Comparison of ENCODE assay signal across 9 mouse cellular contexts in genomic region chr11:54304471-54304873, GRCm38 (mm10). TPM values are rescaled to one million over a fixed set of nuclear protein-coding genes. Genes with fewer than 3 reads are reported as not detected.
DNase-seq lines count a peak whose midpoint lies in the region; ATAC-seq and TF ChIP-seq lines count a peak whose summit lies in the region.
"Had no signal": no experiment of that assay in that cellular context is flagged by ENCODE, and none has a peak within 500 bp of the region (broad histone marks: within the 10 kb centered on the region; RNA-seq: fewer than 3 reads in every experiment).

No protein-coding gene starts in this region.

- H3K36me3 ChIP-seq in heart, adult 2 months (ENCODE audit: control insufficient read depth, insufficient read depth, low read length) = no peaks in the 10 kb centered on the region
- no peaks in the 10 kb centered on the region for H3K36me3 ChIP-seq in ES-Bruce4 (ENCODE audit: control insufficient read depth, insufficient read depth, low read length, poor library complexity, severe bottlenecking)
- no peaks in the 10 kb centered on the region for H3K36me3 ChIP-seq in forebrain, embryonic 14.5 days (ENCODE audit: control insufficient read depth, insufficient read depth, low read length)
- H3K36me3 ChIP-seq in liver, embryonic 16.5 days (ENCODE audit: control insufficient read depth, insufficient read depth) = no peaks in the 10 kb centered on the region
- H3K36me3 ChIP-seq in thymus, adult 2 months (ENCODE audit: control insufficient read depth, insufficient read depth, low read length) = no peaks in the 10 kb centered on the region

- no peak overlapping the region for H3K27ac ChIP-seq in heart, adult 2 months
- no peak overlapping the region for H3K27ac ChIP-seq in ES-Bruce4 (ENCODE audit: insufficient read depth, low read length)
- H3K27ac ChIP-seq in forebrain, embryonic 14.5 days (ENCODE audit: low read depth, low read length) = peak overlapping the region; percentile 79
- no peak overlapping the region for H3K27ac ChIP-seq in liver, embryonic 16.5 days (ENCODE audit: low read length)
- no peak overlapping the region for H3K27ac ChIP-seq in thymus, adult 2 months (ENCODE audit: control insufficient read depth, insufficient read depth, low read length)

- peaks cover 7% of the 10 kb centered on the region for H3K27me3 ChIP-seq in heart, adult 2 months (ENCODE audit: control insufficient read depth, insufficient read depth, low read length)
- no peaks in the 10 kb centered on the region for H3K27me3 ChIP-seq in ES-Bruce4 (ENCODE audit: control insufficient read depth, insufficient read depth, low read length, poor library complexity, severe bottlenecking)
- H3K27me3 ChIP-seq in forebrain, embryonic 14.5 days (replicated peaks; ENCODE audit: control insufficient read depth, insufficient read depth, low read length) = no peaks in the 10 kb centered on the region
- peaks cover 42% of the 10 kb centered on the region for H3K27me3 ChIP-seq in liver, embryonic 16.5 days (ENCODE audit: control insufficient read depth, insufficient read depth, low read depth, low read length)
- H3K27me3 ChIP-seq in thymus, adult 2 months (ENCODE audit: control insufficient read depth, insufficient read depth, low read length) = peaks cover 5% of the 10 kb centered on the region; the same call in 1 of the 2 replicates

- no peak for DNase-seq in heart, adult 2 months
- DNase-seq in heart, adult 18-20 months = no peak
- DNase-seq in forebrain, embryonic 14.5 days (ENCODE audit: low spot score) = peak; percentile 49
- DNase-seq in thymus, adult 2 months = no peak
- no peak for DNase-seq in ovary, adult 18-20 months (ENCODE audit: low spot score)
- no peak for DNase-seq in gastrocnemius, postnatal 4 days (ENCODE audit: low spot score in 2 of 2)

- no peak for TF ChIP-seq POLR2A in heart, adult 2 months (IDR thresholded peaks at IDR 0.05; ENCODE audit: insufficient read depth, low read depth, low read length)
- TF ChIP-seq POLR2A in ES-Bruce4 (IDR thresholded peaks at IDR 0.05; ENCODE audit: insufficient read depth, low read length) = no peak
- no peak for TF ChIP-seq POLR2A in thymus, adult 2 months (IDR thresholded peaks at IDR 0.05; ENCODE audit: control insufficient read depth, extremely low read depth, insufficient read depth, low read length, poor library complexity)

- peak overlapping the region; percentile 68 for H3K9ac ChIP-seq in heart, adult 2 months (ENCODE audit: low read depth, low read length)
- peak overlapping the region; percentile 71 for H3K9ac ChIP-seq in ES-Bruce4 (ENCODE audit: low read depth, poor library complexity, severe bottlenecking)
- peak overlapping the region; percentile 85 for H3K9ac ChIP-seq in forebrain, embryonic 14.5 days (ENCODE audit: low read length)
- H3K9ac ChIP-seq in liver, embryonic 16.5 days (ENCODE audit: low read depth, low read length) = no peak overlapping the region

- TF ChIP-seq EP300 in heart, adult 2 months (IDR thresholded peaks at IDR 0.05; ENCODE audit: insufficient read depth, low read depth, low read length) = no peak
- TF ChIP-seq EP300 in ES-Bruce4 (IDR thresholded peaks at IDR 0.05; ENCODE audit: insufficient read depth, low read depth, low read length) = no peak

- WGBS in heart, adult 2 months = 12% methylated on average over 7 of the region's 7 CpGs
- WGBS in forebrain, embryonic 14.5 days = 2% methylated on average over 7 of the region's 7 CpGs
- WGBS in liver, embryonic 16.5 days (ENCODE audit: insufficient replicate concordance) = 9% methylated on average over 7 of the region's 7 CpGs
- 24% methylated on average over 7 of the region's 7 CpGs for WGBS in thymus, adult 2 months

- peak overlapping the region; percentile 45 for H3K4me3 ChIP-seq in heart, adult 2 months
- peak overlapping the region; percentile 86 for H3K4me3 ChIP-seq in ES-Bruce4 (ENCODE audit: low read depth, low read length)
- H3K4me3 ChIP-seq in forebrain, embryonic 14.5 days (ENCODE audit: low read depth, low read length) = peak overlapping the region; percentile 55
- peak overlapping the region; percentile 50 for H3K4me3 ChIP-seq in liver, embryonic 16.5 days (ENCODE audit: low read depth, low read length)
- H3K4me3 ChIP-seq in thymus, adult 2 months (ENCODE audit: control insufficient read depth, insufficient read depth, low read length) = no peak overlapping the region
- H3K4me3 ChIP-seq: myocyte had no signal

- peak overlapping the region; percentile 61 for H3K4me2 ChIP-seq in forebrain, embryonic 14.5 days (ENCODE audit: low read length)
- H3K4me2 ChIP-seq in liver, embryonic 16.5 days (ENCODE audit: low read depth, low read length) = peak overlapping the region; percentile 64

- 0 out of 2 replicates have a peak, but pooled peaks have one; percentile 15 for ATAC-seq in forebrain, embryonic 14.5 days
- ATAC-seq in liver, embryonic 16.5 days (ENCODE audit: low read depth) = no peak

- no peak for TF ChIP-seq CTCF in heart, adult 2 months (IDR thresholded peaks at IDR 0.05)
- no peak for TF ChIP-seq CTCF in ES-Bruce4 (IDR thresholded peaks at IDR 0.05; ENCODE audit: low read depth, low read length)
- no peak for TF ChIP-seq CTCF in thymus, adult 2 months (IDR thresholded peaks at IDR 0.05; ENCODE audit: borderline replicate concordance, control insufficient read depth, extremely low read depth, insufficient read depth, low read length, poor library complexity)

- H3K9me3 ChIP-seq in ES-Bruce4 (replicated peaks; ENCODE audit: control insufficient read depth, insufficient read depth, low read length, poor library complexity, severe bottlenecking) = no peaks in the 10 kb centered on the region
- H3K9me3 ChIP-seq in forebrain, embryonic 14.5 days (replicated peaks; ENCODE audit: control insufficient read depth, low read length) = no peaks in the 10 kb centered on the region
- H3K9me3 ChIP-seq in liver, embryonic 16.5 days (replicated peaks; ENCODE audit: control insufficient read depth, low read length) = no peaks in the 10 kb centered on the region

- no peaks in the 10 kb centered on the region for H3K4me1 ChIP-seq in heart, adult 2 months (ENCODE audit: control insufficient read depth, insufficient read depth, low read length)
- H3K4me1 ChIP-seq in ES-Bruce4 (ENCODE audit: control insufficient read depth, insufficient read depth, low read length) = peaks cover 2% of the 10 kb centered on the region
- peaks cover 8% of the 10 kb centered on the region for H3K4me1 ChIP-seq in forebrain, embryonic 14.5 days (ENCODE audit: control insufficient read depth, insufficient read depth, low read length)
- H3K4me1 ChIP-seq in liver, embryonic 16.5 days (ENCODE audit: control insufficient read depth, low read depth, low read length) = no peaks in the 10 kb centered on the region
- peaks cover 7% of the 10 kb centered on the region; the same call in 1 of the 2 replicates for H3K4me1 ChIP-seq in thymus, adult 2 months (replicated peaks; ENCODE audit: control insufficient read depth, insufficient read depth, low read length)

- H3K79me2 ChIP-seq in heart, adult 2 months (replicated peaks; ENCODE audit: control insufficient read depth, insufficient read depth, low read length) = no peaks in the 10 kb centered on the region

- intact Hi-C loops in heart, adult 2 months (cut with DNase I) = loop anchor here (10.0 kb wide), 1 partner anchor 170 kb away; no protein-coding TSS in a partner anchor

RNA-seq across cellular contexts. Expression of gene Acsl6, which starts 0.9 kb away (rescaled TPM):
- total RNA-seq in heart, adult 2 months (2021) = 1 to 10 TPM; 6.0 to 7.2 TPM
- 5.7 and 7.0 TPM in 2 replicates for polyA plus RNA-seq in heart, adult 2 months (2012; rRNA removed)
- 10 to 100 TPM; 11.1 to 14.8 TPM for total RNA-seq in heart, adult 18-20 months (2021)
- polyA plus RNA-seq in ES-Bruce4 (2011; ENCODE audit: insufficient read depth, insufficient read length, low read depth, missing spikeins) = 3.1 and 3.4 TPM in 2 replicates
- polyA plus RNA-seq in forebrain, embryonic 14.5 days (2014; fragmentation: Nextera tagmentation; extraction: Ambion mirVana) = 22.1 and 32.4 TPM in 2 replicates
- 0.42 and 0.84 TPM in 2 replicates for polyA plus RNA-seq in liver, embryonic 16.5 days (2015; fragmentation: Nextera tagmentation; extraction: Ambion mirVana)
- polyA plus RNA-seq in thymus, adult 2 months (2012; rRNA removed) = 0.27 and 0.40 TPM in 2 replicates
- 10 to 100 TPM in 1 of 2 experiments, 1 to 10 TPM in 1; 7.3 to 10.2 TPM for total RNA-seq in gastrocnemius, postnatal 4 days (2021)

RNA-seq across cellular contexts. Expression of gene Il3, which starts 37.4 kb away (rescaled TPM):
- total RNA-seq in heart, adult 2 months (2021) = not detected
- polyA plus RNA-seq in heart, adult 2 months (2012; rRNA removed) = not detected in 2 replicates
- total RNA-seq in heart, adult 18-20 months (2021) = not detected
- not detected in 2 replicates for polyA plus RNA-seq in ES-Bruce4 (2011; ENCODE audit: insufficient read depth, insufficient read length, low read depth, missing spikeins)
- polyA plus RNA-seq in forebrain, embryonic 14.5 days (2014; fragmentation: Nextera tagmentation; extraction: Ambion mirVana) = not detected in 2 replicates
- polyA plus RNA-seq in liver, embryonic 16.5 days (2015; fragmentation: Nextera tagmentation; extraction: Ambion mirVana) = not detected in 2 replicates
- not detected in 2 replicates for polyA plus RNA-seq in thymus, adult 2 months (2012; rRNA removed)
- not detected for total RNA-seq in gastrocnemius, postnatal 4 days (2021)
- polyA plus RNA-seq: myocyte had no signal

RNA-seq across cellular contexts. Expression of gene Csf2, which starts 55.0 kb away (rescaled TPM):
- total RNA-seq in heart, adult 2 months (2021) = not detected
- polyA plus RNA-seq in heart, adult 2 months (2012; rRNA removed) = not detected in 2 replicates
- not detected for total RNA-seq in heart, adult 18-20 months (2021)
- not detected in 2 replicates for polyA plus RNA-seq in ES-Bruce4 (2011; ENCODE audit: insufficient read depth, insufficient read length, low read depth, missing spikeins)
- polyA plus RNA-seq in forebrain, embryonic 14.5 days (2014; fragmentation: Nextera tagmentation; extraction: Ambion mirVana) = not detected in 2 replicates
- not detected in 2 replicates for polyA plus RNA-seq in liver, embryonic 16.5 days (2015; fragmentation: Nextera tagmentation; extraction: Ambion mirVana)
- 0.41 and 0.44 TPM in 2 replicates for polyA plus RNA-seq in thymus, adult 2 months (2012; rRNA removed)
- not detected for total RNA-seq in gastrocnemius, postnatal 4 days (2021)
- polyA plus RNA-seq: myocyte had no signal
